Mouse (Mus musculus) MN1 (cell line): ENCODE measurements around the gene Olfr60.

Experiments used
- DNase-seq: peaks from one replicate; pipeline ENCODE4 v3.0.0-alpha.2; 2016; ENCODE audit warnings: low spot score

Olfr60 gene

GRCm38 (mm10) chr7:140361571-140361970 lies at the start of gene Olfr60:
Gene Olfr60, minus strand, starts transcription at chr7:140361671.
- no peak for DNase-seq

GRCm38 (mm10) chr7:140402818-140403217 lies 41.3 kb upstream of the Olfr60 start, which contains the start of gene Olfr531:
Gene Olfr531, minus strand, starts transcription at chr7:140402918.
- DNase-seq, result no peak

- no peak for DNase-seq
Observed at GRCm38 (mm10) chr7:140376911-140377310, 15.4 kb upstream of the Olfr60 start.

GRCm38 (mm10) chr7:140376231-140376630 lies 14.8 kb upstream of the Olfr60 start, which contains the start of gene Olfr530:
Gene Olfr530, minus strand, starts transcription at chr7:140376331.
- DNase-seq, result no peak

GRCm38 (mm10) chr7:140374300-140374699 lies 12.8 kb upstream of the Olfr60 start:
- DNase-seq, result no peak

GRCm38 (mm10) chr7:140333717-140334116 lies 27.8 kb downstream of the Olfr60 start, which contains the start of gene Olfr527:
Gene Olfr527, plus strand, starts transcription at chr7:140334017.
- no peak for DNase-seq

- no peak for DNase-seq
Observed at GRCm38 (mm10) chr7:140329766-140330304, 31.6 kb downstream of the Olfr60 start.

GRCm38 (mm10) chr7:140321135-140321534 lies 40.3 kb downstream of the Olfr60 start:
- DNase-seq, result no peak

- DNase-seq, result no peak
Observed at GRCm38 (mm10) chr7:140320558-140320957, 40.9 kb downstream of the Olfr60 start, which contains the start of gene Olfr525. Gene Olfr525, plus strand, starts transcription at chr7:140320858.

GRCm38 (mm10) chr7:140319861-140320385 lies 41.5 kb downstream of the Olfr60 start:
- no peak for DNase-seq

GRCm38 (mm10) chr7:140299416-140299815 lies 62.1 kb downstream of the Olfr60 start:
- DNase-seq, result no peak

GRCm38 (mm10) chr7:140296876-140297275 lies 64.6 kb downstream of the Olfr60 start:
- no peak for DNase-seq

GRCm38 (mm10) chr7:140295746-140296145 lies 65.7 kb downstream of the Olfr60 start:
- no peak for DNase-seq
